Mouse (Mus musculus) heart, postnatal 0 days (tissue): Measurements from ENCODE around the gene Ran. TPM values are rescaled to one million over a fixed set of nuclear protein-coding genes. Genes with fewer than 3 reads are reported as not detected.

Source experiments
- ATAC-seq: fragments of 200-750 bp; cut with Nextera tagmentation; 2 replicates; pipeline ENCODE4 v1.8.0; 2017; ENCODE audit warnings: low read depth, moderate number of reproducible peaks, moderate library complexity; ENCODE audit not compliant: insufficient read depth
- DNase-seq: peaks from one replicate; pipeline ENCODE4 v3.0.0-alpha.2; 2016; ENCODE audit warnings: low spot score
- H3K27ac ChIP-seq: fragments of 300-500 bp; sonication (generic); 2 replicates; pipeline ENCODE4 v1.5.1; 2014; ENCODE audit warnings: low read depth, mild to moderate bottlenecking
- H3K27me3 ChIP-seq: fragments of 300-500 bp; sonication (generic); 2 replicates; pipeline ENCODE4 v1.6.1; 2014; ENCODE audit warnings: low read length, mixed read lengths; ENCODE audit not compliant: control insufficient read depth, insufficient read depth
- H3K36me3 ChIP-seq: fragments of 300-500 bp; sonication (generic); replicated peaks from 2 replicates; pipeline ENCODE4 v1.6.1; 2014; ENCODE audit warnings: low read length, mixed read lengths; ENCODE audit not compliant: control insufficient read depth, insufficient read depth
- H3K4me1 ChIP-seq: fragments of 300-500 bp; sonication (generic); 2 replicates; pipeline ENCODE4 v1.6.1; 2014; ENCODE audit warnings: antibody characterized with exemption; ENCODE audit not compliant: control insufficient read depth, insufficient read depth
- H3K4me2 ChIP-seq: fragments of 300-500 bp; sonication (generic); 2 replicates; pipeline ENCODE4 v1.6.1; 2014; ENCODE audit warnings: low read depth, mild to moderate bottlenecking, low read length, moderate library complexity
- H3K4me3 ChIP-seq: fragments of 300-500 bp; sonication (generic); 2 replicates; pipeline ENCODE4 v1.5.1; 2014; ENCODE audit warnings: low read depth, low read length
- H3K9ac ChIP-seq: fragments of 300-500 bp; sonication (generic); replicated peaks from 2 replicates; pipeline ENCODE4 v1.6.1; 2014; ENCODE audit warnings: low read depth, low read length, mixed read lengths
- H3K9me3 ChIP-seq: fragments of 300-500 bp; sonication (generic); replicated peaks from 2 replicates; pipeline ENCODE4 v1.6.1; 2016; ENCODE audit warnings: low read length; ENCODE audit not compliant: control insufficient read depth
- CTCF ChIP-seq: IDR thresholded peaks from 2 replicates; pipeline ENCODE4 v1.5.1; 2016; ENCODE audit warnings: antibody characterized with exemption, control low read depth, low read depth
- EP300 ChIP-seq: IDR thresholded peaks from 2 replicates; pipeline ENCODE4 v1.6.1; 2016; ENCODE audit warnings: antibody characterized with exemption, low read depth
- WGBS: fragments of 180-500 bp; shearing (Covaris S2); extraction: QIAGEN DNeasy Blood & Tissue Kit; methylation state at CpG from one replicate; pipeline ENCODE4 v1.1.7; 2014; 5-methylcytosine and 5-hydroxymethylcytosine counted together
- polyA plus RNA-seq: library from polyadenylated mRNA; unstranded; fragments of >200 nt; fragmentation: Nextera tagmentation; extraction: Ambion mirVana; gene quantifications from 2 replicates; pipeline ENCODE4 v1.2.1, GENCODE M21; 2015
- total RNA-seq: library from RNA; depleted of rRNA; stranded (reverse); fragments of >200 nt; gene quantifications from 2 replicates; pipeline ENCODE4 v1.2.3, GENCODE M21; 2014; ENCODE audit warnings: low replicate concordance

Gene Ran
- total and polyA plus RNA-seq, 2 experiments from 2014 or later, result 128 to 188 TPM

DNA sequence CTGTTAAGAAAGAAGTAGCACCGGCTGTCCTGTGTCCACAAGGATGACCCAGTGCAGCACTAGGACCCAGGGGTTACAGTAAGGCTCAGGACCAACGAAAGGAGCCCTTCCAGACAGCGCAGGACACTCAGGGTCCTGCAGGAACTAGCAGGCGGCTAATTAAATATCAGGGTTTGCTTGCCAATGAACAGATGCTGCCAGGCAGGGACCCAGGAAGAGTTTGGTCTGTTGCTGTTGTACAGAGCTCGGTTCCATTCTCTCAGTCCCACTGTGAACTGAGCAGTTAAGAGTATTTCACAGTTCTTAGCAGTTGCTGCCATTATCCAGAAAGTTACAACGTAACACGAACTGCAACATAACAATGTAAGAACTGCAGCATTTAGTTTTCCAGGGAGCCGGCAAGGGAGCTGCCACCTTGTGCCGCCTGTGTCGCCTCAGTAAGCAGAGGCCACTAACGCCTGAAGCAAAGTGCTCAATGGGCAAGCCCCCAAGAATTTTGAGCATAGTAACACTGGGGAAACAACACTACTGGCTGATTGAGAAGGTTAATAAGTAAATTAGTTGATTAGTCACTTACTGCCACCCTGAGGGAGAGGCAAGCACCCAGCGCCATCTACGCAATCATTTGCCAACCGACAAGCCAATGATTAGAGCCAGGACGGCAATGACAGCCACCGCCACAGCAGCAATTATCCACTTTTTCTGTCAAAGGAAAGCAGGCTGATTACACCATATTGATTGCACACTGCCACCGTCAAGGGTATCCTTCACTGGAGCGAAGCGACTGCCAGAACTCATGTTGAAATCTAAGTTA is 32.5 kb upstream of the Ran start:
- TF ChIP-seq EP300, result no peak
- TF ChIP-seq CTCF, result no peak
- no peaks in the 10 kb centered on the region for H3K4me1 ChIP-seq

DNA sequence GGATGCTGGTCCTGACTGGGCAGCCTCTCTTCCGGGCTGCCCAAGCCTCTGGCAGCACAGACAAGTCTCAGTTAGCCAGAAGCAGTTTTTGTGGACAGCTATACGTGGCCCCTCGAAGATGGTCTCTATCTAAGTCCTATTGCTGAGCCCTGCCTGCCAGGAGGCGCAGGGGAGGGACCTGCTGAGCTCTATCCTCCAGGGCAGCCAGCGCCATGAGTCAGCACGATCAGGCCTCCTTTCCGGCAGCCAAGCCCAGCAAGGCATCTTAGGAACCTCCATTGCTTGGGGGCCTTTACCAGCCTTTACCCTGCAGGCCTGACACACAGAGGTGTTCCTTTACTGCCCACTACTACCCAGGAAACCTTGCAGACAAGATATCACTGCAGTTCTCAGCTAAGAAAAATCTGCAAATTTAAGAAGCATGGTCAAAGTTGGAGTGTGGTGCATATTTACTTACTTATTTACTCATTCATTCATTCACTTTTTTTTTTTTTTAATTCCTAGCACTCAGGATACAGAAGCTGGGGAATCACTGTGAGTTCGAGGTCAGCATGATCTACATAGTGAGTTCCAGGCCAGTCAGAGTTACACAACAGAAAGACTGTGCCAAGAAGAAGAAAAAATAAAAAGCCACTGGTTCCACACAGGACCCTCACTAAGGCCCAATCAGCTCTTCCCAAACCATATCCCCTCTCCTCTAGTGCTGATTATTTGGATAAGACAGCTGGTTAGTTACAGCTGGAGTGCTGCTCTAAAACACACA is 19.0 kb upstream of the Ran start:
- Histone ChIP-seq H3K36me3 (peaks cover 15% of the 10 kb centered on the region; the same call in 1 of the 2 replicates), H3K4me3 (no peak overlapping the region), H3K9me3 (no peaks in the 10 kb centered on the region), H3K9ac (no peak overlapping the region), H3K4me2 (no peak overlapping the region), H3K27ac (no peak overlapping the region), H3K4me1 (peaks cover 13% of the 10 kb centered on the region), H3K27me3 (no peaks in the 10 kb centered on the region)
- DNase-seq, result no peak
- TF ChIP-seq EP300, result no peak
- TF ChIP-seq CTCF, result no peak
- 49% methylated on average over 8 of the region's 8 CpGs for WGBS
- no peak for ATAC-seq

More for the DNA sequence above, 32.5 kb upstream of the Ran start:
- no peak for DNase-seq
- H3K9me3 ChIP-seq, result no peaks in the 10 kb centered on the region
- H3K36me3 ChIP-seq, result peaks cover 60% of the 10 kb centered on the region
- H3K4me3 ChIP-seq, result no peak overlapping the region
- no peak overlapping the region for H3K27ac ChIP-seq
- no peaks in the 10 kb centered on the region for H3K27me3 ChIP-seq
- 85% methylated on average over 19 of the region's 19 CpGs for WGBS
- H3K9ac ChIP-seq, result no peak overlapping the region
- no peak for ATAC-seq
- H3K4me2 ChIP-seq, result no peak overlapping the region

DNA sequence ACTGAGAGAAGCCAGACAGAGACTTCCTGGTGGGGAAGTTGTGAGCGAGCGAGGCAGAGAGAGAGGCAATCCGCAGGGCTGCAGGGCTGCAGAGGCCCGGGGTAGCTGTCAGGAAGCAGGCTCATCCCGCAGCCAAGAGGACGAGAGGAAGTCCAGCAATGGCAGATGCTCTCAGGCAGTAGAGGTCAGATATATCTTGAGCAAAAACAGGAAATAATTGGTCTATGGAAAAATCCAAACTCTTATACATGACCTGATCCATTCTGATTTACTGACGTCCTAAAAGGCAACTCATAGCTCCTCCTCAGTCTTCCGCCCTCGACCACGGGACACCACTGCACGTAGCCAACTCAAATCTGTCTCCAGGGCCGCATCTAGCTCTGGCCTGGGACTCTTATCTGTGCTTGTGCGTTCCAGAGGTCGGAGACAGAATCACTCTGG is 17.3 kb upstream of the Ran start:
- DNase-seq (peak; percentile 34), ATAC-seq (peak; percentile 77)
- WGBS, result 6% methylated on average over 14 of the region's 14 CpGs
- Histone ChIP-seq H3K9me3 (no peaks in the 10 kb centered on the region), H3K27me3 (no peaks in the 10 kb centered on the region), H3K36me3 (peaks cover 15% of the 10 kb centered on the region; the same call in 1 of the 2 replicates), H3K27ac (peak overlapping the region; percentile 60), H3K9ac (no peak overlapping the region; the same call in 1 of the 2 replicates), H3K4me3 (no peak overlapping the region; the same call in 1 of the 2 replicates), H3K4me2 (peak overlapping the region; percentile 44), H3K4me1 (peaks cover 18% of the 10 kb centered on the region)
- TF ChIP-seq CTCF (no peak), EP300 (no peak)

GRCm38 (mm10) chr5:129005416-129005815 is 14.5 kb upstream of the Ran start:
- 66% methylated on average over 3 of the region's 3 CpGs for WGBS
- H3K27ac ChIP-seq, result no peak overlapping the region
- peaks cover 18% of the 10 kb centered on the region for H3K4me1 ChIP-seq
- TF ChIP-seq EP300, result no peak
- TF ChIP-seq CTCF, result no peak
- H3K9ac ChIP-seq, result no peak overlapping the region
- ATAC-seq (no peak), DNase-seq (no peak)
- H3K27me3 ChIP-seq, result no peaks in the 10 kb centered on the region
- no peaks in the 10 kb centered on the region for H3K36me3 ChIP-seq
- no peaks in the 10 kb centered on the region for H3K9me3 ChIP-seq
- H3K4me3 ChIP-seq, result no peak overlapping the region
- peak overlapping the region; percentile 86 for H3K4me2 ChIP-seq

DNA sequence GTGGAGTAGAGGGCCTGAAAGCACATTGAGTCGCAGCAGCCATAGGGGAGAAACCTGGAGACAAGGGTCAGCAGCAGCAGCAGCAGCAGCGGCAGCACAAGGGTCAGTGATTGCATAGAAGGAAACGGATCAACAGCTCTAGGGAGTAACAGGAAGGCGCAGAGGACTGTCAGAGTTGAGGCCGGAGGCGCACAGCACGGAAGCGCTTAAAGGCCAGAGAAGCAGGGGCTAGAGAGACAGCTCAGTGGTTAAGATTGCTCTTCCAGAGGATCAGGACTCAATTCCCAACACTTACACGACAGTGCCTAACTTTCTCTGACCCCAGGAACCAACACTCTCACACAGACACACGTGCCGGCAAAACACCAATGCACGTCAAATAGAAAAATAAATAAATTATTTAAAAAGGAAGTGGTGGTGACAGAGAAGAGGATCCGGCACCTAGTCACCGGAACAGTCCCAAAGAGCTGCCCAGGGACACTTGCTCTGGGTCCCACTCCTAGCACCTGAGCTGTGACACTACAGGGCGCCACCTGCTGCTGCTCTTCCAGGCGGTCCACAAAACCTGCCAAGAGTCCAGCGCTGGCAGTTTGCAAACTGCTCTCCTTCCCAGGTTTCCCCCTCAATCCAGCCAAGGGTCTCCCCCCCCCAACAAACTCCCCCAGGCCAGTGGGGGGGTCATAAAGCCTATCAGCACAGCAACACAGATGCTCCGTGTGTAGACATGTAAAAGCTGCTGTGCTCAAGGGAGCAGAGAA is 13.7 kb upstream of the Ran start:
- no peak overlapping the region; the same call in 1 of the 2 replicates for H3K9ac ChIP-seq
- peak overlapping the region; percentile 72 for H3K4me3 ChIP-seq
- TF ChIP-seq CTCF (no peak), EP300 (no peak)
- no peaks in the 10 kb centered on the region for H3K27me3 ChIP-seq
- peak overlapping the region; percentile 86 for H3K4me2 ChIP-seq
- DNase-seq (no peak), ATAC-seq (no peak)
- peak overlapping the region; percentile 65 for H3K27ac ChIP-seq
- no peaks in the 10 kb centered on the region for H3K36me3 ChIP-seq
- WGBS, result 64% methylated on average over 18 of the region's 18 CpGs
- no peaks in the 10 kb centered on the region for H3K9me3 ChIP-seq
- peaks cover 18% of the 10 kb centered on the region for H3K4me1 ChIP-seq
